Mouse (Mus musculus) mesoderm, embryonic 11.5 days (tissue): ENCODE measurements around the gene Emg1.
"Not testable (repeated sequence)": the region's sequence is repeated elsewhere in the genome, so short reads cannot be mapped to it uniquely, and the experiment has no call there.

Experiments used
- DNase-seq: peaks from one replicate; pipeline ENCODE4 v3.0.0-alpha.2; 2012; ENCODE audit warnings: low read depth, low spot score

Gene Emg1

DNA sequence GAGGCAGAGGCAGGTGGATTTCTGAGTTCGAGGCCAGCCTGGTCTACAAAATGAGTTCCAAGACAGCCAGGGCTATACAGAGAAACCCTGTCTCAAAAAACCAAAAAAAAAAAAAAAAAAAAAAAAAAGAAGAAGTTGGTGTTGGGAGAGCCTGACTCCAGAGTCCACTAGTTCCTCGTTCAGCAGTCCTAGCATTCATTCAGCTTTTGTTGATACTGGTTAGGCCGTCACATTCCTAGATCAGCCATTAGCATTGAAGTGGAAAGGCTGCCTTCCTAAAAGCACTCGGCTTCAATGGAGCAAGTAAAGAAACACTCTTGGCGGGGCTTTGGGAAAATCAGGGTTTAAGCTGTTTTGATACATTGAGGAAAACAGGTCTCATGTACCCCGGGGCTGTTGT, 29.7 kb downstream of the Emg1 start:
- not testable (repeated sequence) for DNase-seq

GRCm38 (mm10) chr6:124679486-124679885, 32.5 kb downstream of the Emg1 start:
- DNase-seq, result no peak

GRCm38 (mm10) chr6:124678769-124679168, 33.2 kb downstream of the Emg1 start:
- no peak for DNase-seq

DNA sequence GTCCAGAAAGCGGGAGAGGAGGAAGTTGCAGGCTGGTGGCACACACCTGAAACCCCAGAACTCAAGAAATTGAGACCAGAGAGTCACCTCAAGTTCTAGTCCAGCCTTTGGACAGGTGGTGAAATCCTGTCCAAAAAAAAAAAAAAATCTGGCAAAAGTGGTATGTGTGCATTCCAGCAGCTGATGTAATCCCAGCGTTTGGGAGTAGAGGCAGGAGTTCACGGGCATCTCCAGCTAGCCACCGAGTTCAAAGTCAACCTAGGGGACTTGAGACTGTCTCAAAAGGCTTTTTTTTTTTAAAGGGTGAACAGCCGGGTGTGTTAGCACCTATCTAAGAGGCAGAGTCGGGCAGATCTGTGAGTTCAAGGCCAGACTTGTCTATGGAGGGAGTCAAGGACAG, 35.8 kb downstream of the Emg1 start:
- no peak for DNase-seq

GRCm38 (mm10) chr6:124674591-124674990, 37.4 kb downstream of the Emg1 start:
- DNase-seq, result no peak

DNA sequence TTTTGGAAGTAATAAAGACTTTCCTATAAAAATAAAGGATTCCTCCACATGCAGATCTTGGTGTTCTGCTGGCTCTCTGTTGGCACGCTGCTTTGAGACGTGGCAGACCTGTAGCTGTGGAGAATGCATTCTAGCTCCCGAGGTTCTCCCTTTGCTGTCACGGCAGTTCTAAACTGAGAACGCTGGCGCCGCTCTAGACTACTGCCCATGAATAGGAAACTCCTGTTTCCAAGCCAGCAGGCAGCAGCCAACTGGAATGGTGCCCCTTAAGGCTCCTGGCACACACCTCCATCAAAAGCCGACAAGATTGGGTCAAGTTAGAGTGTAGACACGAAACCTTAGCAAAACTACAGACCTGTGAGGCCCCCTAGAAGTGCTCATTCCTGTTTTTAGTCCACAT, 38.4 kb downstream of the Emg1 start:
- no peak for DNase-seq

DNA sequence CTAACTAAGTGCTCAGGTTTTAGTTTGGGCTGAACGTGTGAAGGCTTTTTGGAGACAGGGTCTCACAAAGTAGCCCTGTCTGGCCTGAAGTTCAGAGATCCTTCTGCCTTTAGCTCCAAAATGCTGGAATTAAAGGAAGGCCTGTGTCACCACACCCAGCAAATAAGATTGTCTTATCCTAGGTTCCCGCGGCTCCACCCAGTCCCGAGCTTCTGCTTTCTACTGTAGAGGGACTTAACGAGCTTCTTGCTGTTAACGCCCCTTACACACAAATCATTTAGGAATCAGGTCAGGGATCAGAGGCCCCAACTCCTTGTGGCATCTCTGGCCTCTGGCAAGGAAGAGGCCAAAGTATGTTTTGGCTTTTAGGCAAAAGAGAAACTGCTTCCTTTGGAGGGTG, 39.9 kb downstream of the Emg1 start:
- DNase-seq, result no peak

- no peak for DNase-seq
These were observed 41.6 kb downstream of the Emg1 start for GRCm38 (mm10) chr6:124670281-124670900.

DNA sequence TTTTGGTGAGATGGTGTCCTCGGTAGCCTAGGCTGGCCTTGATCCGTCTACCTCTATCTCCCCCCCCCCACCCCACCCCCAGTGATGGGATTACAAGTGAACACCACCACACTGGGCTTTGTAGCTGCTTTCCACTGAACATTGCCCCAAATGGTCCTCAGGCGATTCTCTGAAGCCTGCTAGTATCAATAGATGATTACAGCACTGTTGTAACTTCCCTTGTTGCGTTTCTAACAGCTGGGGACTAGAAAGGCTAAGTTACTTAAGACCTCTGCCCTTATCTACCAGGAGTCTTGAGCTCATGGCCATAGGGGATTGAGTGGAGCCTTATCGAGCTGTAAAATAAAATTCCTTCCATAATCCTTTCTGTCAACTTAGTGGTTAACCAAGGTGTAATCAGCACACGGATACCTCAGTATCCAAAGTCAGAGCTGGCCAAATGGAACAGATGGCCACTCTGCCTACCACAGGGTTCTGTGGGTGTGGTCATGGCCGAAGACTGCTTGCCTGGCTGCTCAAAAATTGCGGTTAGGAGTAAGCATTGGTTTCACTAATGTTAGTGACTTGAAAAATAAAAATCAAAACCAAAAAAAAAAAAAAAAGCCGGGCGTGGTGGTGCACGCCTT, 42.6 kb downstream of the Emg1 start:
- DNase-seq, result no peak

DNA sequence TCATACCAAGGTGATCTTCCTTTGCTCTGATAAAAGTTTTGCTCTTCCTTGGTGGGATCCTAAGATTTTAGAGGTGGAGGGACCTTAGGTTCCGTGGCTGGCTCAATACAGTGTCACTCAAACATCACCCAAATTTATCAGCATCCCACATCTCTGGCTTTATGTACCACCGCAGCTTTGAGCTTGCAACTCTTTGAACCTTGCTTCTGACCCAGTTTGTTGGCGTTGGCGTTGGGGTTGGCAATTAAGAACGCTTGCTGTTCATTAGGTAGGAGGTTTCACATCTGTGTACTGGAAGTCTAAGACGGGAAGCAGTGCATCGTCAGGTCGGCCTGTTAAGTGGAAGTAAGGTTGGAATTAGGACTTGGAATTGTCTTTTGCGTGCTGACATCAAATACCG, 47.0 kb downstream of the Emg1 start:
- DNase-seq, result no peak

DNA sequence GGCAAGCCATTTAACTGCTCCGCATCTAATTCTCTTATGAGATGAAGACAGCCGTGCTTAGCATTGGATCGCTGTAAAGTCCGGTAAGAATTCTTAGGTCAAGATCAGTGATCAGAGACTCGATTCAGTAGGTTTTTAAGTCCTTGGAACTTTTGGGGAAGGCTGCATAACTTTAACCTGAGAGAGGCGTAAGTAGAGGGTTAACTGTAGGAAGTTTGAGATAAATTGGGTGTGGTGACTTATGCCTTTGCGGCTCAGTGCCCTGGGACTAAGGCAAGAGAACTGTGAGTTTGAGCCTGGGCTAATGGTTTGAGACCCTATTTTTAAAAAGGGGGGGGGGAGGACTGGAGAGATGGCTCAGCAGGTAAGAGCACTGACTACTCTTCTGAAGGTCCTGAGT, 47.7 kb downstream of the Emg1 start:
- DNase-seq, result no peak

DNA sequence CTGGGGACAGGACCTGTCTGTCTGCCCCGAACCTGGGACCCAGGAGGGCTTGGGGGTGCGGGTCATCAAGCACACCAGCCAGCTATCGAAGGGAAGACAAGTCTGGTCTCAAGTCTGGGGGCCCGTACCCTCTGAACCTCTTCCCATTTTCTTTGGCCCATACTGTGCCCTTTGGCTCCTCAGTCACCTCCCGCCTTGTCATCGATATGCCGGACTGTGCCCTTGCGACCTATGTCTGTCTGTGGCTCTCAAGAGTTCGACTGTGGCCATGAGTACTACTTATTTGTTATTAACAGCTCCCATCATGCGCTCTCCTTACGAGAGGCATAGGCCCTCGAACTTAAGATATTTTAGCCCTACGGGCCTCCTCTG, 48.6 kb downstream of the Emg1 start:
- no peak for DNase-seq

DNA sequence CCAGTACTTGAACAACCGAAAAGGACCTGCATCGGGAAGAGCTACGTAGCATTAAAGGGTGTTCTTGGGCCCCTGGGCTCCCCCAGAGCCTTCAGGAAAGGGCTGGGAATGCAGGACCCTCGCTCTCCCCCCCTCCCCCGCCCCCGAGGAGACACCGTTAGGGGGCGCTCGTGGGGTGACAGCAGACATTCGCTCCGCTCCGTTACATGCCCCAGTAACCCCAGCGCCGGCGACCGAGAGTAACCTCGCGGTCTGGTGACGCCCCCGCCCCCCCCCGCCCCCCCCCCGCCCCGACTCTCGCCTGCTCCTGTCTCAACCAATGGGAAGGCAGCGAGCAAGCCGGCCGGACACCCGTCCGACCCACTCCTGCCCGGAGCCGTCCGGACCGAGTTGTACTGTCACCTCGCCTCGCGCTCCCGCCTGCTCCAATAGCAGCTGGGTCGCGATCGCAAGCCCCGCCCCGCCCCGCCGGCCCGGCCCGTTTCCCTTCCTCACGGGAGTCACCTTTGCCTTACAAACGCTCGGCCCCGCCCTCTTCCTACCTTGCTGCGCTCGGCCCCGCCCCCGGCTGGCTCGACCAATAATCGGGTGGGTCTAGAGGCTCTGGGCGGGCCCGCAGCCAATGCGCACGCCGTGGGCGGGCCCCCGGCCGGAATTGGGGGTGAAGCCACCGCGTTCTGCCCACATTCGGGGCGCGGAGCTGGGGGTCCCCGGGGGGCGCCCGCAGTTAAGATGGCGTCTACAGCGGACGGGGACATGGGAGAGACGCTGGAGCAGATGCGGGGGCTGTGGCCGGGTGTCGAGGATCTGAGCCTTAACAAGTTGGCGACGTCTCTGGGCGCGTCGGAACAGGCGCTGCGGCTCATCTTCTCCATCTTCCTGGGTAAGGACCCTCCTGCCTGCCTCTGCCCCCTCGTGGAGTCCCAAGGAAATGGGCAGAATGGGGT, 49.2 kb downstream of the Emg1 start, which contains the start of gene Lpcat3:
TSS of gene Lpcat3 (plus strand) at position 551 of the 947 bp plus-strand sequence.
- peak; percentile 96 for DNase-seq

- no peak for DNase-seq
These were observed 50.0 kb downstream of the Emg1 start for GRCm38 (mm10) chr6:124661995-124662394.

- DNase-seq, result no peak
These were observed 50.7 kb downstream of the Emg1 start for GRCm38 (mm10) chr6:124661156-124661806.

DNA sequence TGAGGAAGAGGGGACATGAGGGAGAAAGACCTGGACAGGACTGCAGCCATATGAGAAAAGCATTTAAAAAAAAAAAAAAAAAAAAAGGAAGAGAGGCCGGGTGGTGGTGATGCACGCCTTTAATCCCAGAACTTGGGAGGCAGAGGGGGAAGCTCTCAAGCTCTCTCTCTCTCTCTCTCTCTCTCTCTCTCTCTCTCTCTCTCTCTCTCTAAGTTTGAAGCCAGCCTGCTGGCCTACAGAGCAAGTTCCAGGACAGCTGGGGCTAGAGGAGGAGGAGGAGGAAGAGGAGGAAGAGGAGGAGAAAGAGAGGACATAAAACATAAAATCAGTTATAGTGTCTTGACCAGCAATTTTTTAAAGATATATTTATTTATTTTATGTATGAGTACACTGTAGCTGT, 53.9 kb downstream of the Emg1 start:
- DNase-seq, result no peak

DNA sequence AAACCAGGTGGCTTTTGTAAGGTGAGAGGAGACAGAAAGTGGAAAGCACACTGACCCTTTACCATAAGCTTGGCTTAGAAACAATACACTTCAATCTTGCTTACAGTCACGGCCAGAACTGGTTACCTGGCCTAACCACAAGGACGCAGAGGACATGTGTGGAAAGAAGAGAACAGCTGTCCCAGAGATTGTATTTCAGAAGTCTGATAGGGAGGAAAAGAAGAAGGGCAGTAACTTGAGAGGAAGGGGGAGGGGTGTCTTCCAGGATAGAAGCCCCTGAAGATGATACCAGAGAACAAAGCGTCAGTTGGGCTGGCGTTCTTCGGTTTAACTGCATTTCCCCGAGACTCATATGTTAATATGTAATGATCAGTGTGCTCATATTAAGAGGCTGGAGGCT, 56.1 kb downstream of the Emg1 start:
- DNase-seq, result no peak
